Mouse (Mus musculus): ENCODE results near the gene Hist2h3b. TPM values are rescaled to one million over a fixed set of nuclear protein-coding genes. Genes with fewer than 3 reads are reported as not detected.
"Not testable (repeated sequence)": the region's sequence is repeated elsewhere in the genome, so short reads cannot be mapped to it uniquely, and the experiment has no call there.

Gene Hist2h3b
- polyA plus RNA-seq, 1 experiment from 2014 or later, result 56.1 TPM

- H3K4me2 ChIP-seq (ENCODE audit: low read depth); H3K27me3 ChIP-seq (ENCODE audit: control insufficient read depth, insufficient read depth, low read length); H3K36me3 ChIP-seq (ENCODE audit: control insufficient read depth, insufficient read depth, low read length); DNase-seq (ENCODE audit: low spot score); H3K4me1 ChIP-seq (ENCODE audit: control insufficient read depth, insufficient read depth, low read length); H3K9ac ChIP-seq (ENCODE audit: low read length); H3K9me3 ChIP-seq (ENCODE audit: control insufficient read depth, low read length); H3K27ac ChIP-seq (ENCODE audit: low read depth, low read length): not testable (repeated sequence)
- H3K4me3 ChIP-seq (ENCODE audit: low read depth, low read length), result peak overlapping the region; percentile 23; the same call in 1 of the 2 replicates
- WGBS, result 0% methylated on average over 10 of the region's 21 CpGs
- ATAC-seq (ENCODE audit: insufficient read depth, low FRiP score, low TSS enrichment), result peak; percentile 21
Observed at GRCm38 (mm10) chr3:96246018-96246417, 22.4 kb upstream of the Hist2h3b start.

- not testable (repeated sequence) for H3K9me3 ChIP-seq (ENCODE audit: control insufficient read depth, low read length)
Observed at GRCm38 (mm10) chr3:96246427-96246856, 22.0 kb upstream of the Hist2h3b start, which contains the start of gene Hist2h3c1. Gene Hist2h3c1 (plus strand): TSS chr3:96246685.

GRCm38 (mm10) chr3:96247356-96248140 lies 20.9 kb upstream of the Hist2h3b start:
- DNase-seq (ENCODE audit: low spot score) (peak; percentile 25), ATAC-seq (ENCODE audit: insufficient read depth, low FRiP score, low TSS enrichment) (no peak)
- H3K27ac ChIP-seq (ENCODE audit: low read depth, low read length), result no peak overlapping the region; the same call in 1 of the 2 replicates
- 2% methylated on average over 11 of the region's 11 CpGs for WGBS
- peak overlapping the region; percentile 32 for H3K4me3 ChIP-seq (ENCODE audit: low read depth, low read length)
- H3K27me3 ChIP-seq (ENCODE audit: control insufficient read depth, insufficient read depth, low read length), result no peaks in the 10 kb centered on the region
- peak overlapping the region; percentile 54 for H3K4me2 ChIP-seq (ENCODE audit: low read depth)
- H3K36me3 ChIP-seq (ENCODE audit: control insufficient read depth, insufficient read depth, low read length), result no peaks in the 10 kb centered on the region
- peak overlapping the region; percentile 64 for H3K9ac ChIP-seq (ENCODE audit: low read length)
- peaks cover 7% of the 10 kb centered on the region; the same call in 1 of the 2 replicates for H3K4me1 ChIP-seq (ENCODE audit: control insufficient read depth, insufficient read depth, low read length)
- no peaks in the 10 kb centered on the region for H3K9me3 ChIP-seq (ENCODE audit: control insufficient read depth, low read length)

More at GRCm38 (mm10) chr3:96246427-96246856, 22.0 kb upstream of the Hist2h3b start, which contains the start of gene Hist2h3c1:
- Histone ChIP-seq H3K4me3 (ENCODE audit: low read depth, low read length) (peak within 1 kb of the TSS; percentile 32), H3K9ac (ENCODE audit: low read length) (peak within 1 kb of the TSS; percentile 64), H3K4me2 (ENCODE audit: low read depth) (peak within 1 kb of the TSS; percentile 54)
- H3K27me3 ChIP-seq (ENCODE audit: control insufficient read depth, insufficient read depth, low read length); H3K4me1 ChIP-seq (ENCODE audit: control insufficient read depth, insufficient read depth, low read length); H3K36me3 ChIP-seq (ENCODE audit: control insufficient read depth, insufficient read depth, low read length); H3K27ac ChIP-seq (ENCODE audit: low read depth, low read length); DNase-seq (ENCODE audit: low spot score): not testable (repeated sequence)
- peak; percentile 91 for ATAC-seq (ENCODE audit: insufficient read depth, low FRiP score, low TSS enrichment)
- WGBS, result no CpG with 5 or more reads among the region's 47 CpGs

GRCm38 (mm10) chr3:96248141-96249033 lies 20.1 kb upstream of the Hist2h3b start:
- WGBS, result 51% methylated on average over 6 of the region's 6 CpGs
- Histone ChIP-seq H3K36me3 (ENCODE audit: control insufficient read depth, insufficient read depth, low read length) (no peaks in the 10 kb centered on the region), H3K9ac (ENCODE audit: low read length) (no peak overlapping the region), H3K27me3 (ENCODE audit: control insufficient read depth, insufficient read depth, low read length) (no peaks in the 10 kb centered on the region), H3K4me3 (ENCODE audit: low read depth, low read length) (peak overlapping the region; percentile 32), H3K4me2 (ENCODE audit: low read depth) (peak overlapping the region; percentile 54), H3K4me1 (ENCODE audit: control insufficient read depth, insufficient read depth, low read length) (peaks cover 7% of the 10 kb centered on the region; the same call in 1 of the 2 replicates), H3K27ac (ENCODE audit: low read depth, low read length) (no peak overlapping the region), H3K9me3 (ENCODE audit: control insufficient read depth, low read length) (no peaks in the 10 kb centered on the region)
- ATAC-seq (ENCODE audit: insufficient read depth, low FRiP score, low TSS enrichment) (no peak), DNase-seq (ENCODE audit: low spot score) (no peak)

GRCm38 (mm10) chr3:96249034-96249345 lies 19.5 kb upstream of the Hist2h3b start:
- peak overlapping the region; percentile 21 for H3K4me2 ChIP-seq (ENCODE audit: low read depth)
- 62% methylated on average over 4 of the region's 4 CpGs for WGBS
- H3K4me1 ChIP-seq (ENCODE audit: control insufficient read depth, insufficient read depth, low read length), result peaks cover 7% of the 10 kb centered on the region; the same call in 1 of the 2 replicates
- no peaks in the 10 kb centered on the region for H3K9me3 ChIP-seq (ENCODE audit: control insufficient read depth, low read length)
- H3K36me3 ChIP-seq (ENCODE audit: control insufficient read depth, insufficient read depth, low read length), result no peaks in the 10 kb centered on the region
- no peaks in the 10 kb centered on the region for H3K27me3 ChIP-seq (ENCODE audit: control insufficient read depth, insufficient read depth, low read length)
- no peak overlapping the region for H3K9ac ChIP-seq (ENCODE audit: low read length)
- H3K27ac ChIP-seq (ENCODE audit: low read depth, low read length), result no peak overlapping the region
- ATAC-seq (ENCODE audit: insufficient read depth, low FRiP score, low TSS enrichment) (no peak), DNase-seq (ENCODE audit: low spot score) (no peak)
- peak overlapping the region; percentile 10; the same call in 1 of the 2 replicates for H3K4me3 ChIP-seq (ENCODE audit: low read depth, low read length)

GRCm38 (mm10) chr3:96250890-96251289 lies 17.6 kb upstream of the Hist2h3b start:
- WGBS, result 61% methylated on average over 3 of the region's 3 CpGs
- DNase-seq (ENCODE audit: low spot score) (no peak), ATAC-seq (ENCODE audit: insufficient read depth, low FRiP score, low TSS enrichment) (no peak)
- H3K27me3 ChIP-seq (ENCODE audit: control insufficient read depth, insufficient read depth, low read length), result no peaks in the 10 kb centered on the region
- H3K4me2 ChIP-seq (ENCODE audit: low read depth), result no peak overlapping the region
- no peaks in the 10 kb centered on the region for H3K9me3 ChIP-seq (ENCODE audit: control insufficient read depth, low read length)
- H3K27ac ChIP-seq (ENCODE audit: low read depth, low read length), result no peak overlapping the region
- H3K4me1 ChIP-seq (ENCODE audit: control insufficient read depth, insufficient read depth, low read length), result 0 out of 2 replicates have a peak, but pooled peaks cover 2% of the 10 kb centered on the region
- H3K36me3 ChIP-seq (ENCODE audit: control insufficient read depth, insufficient read depth, low read length), result no peaks in the 10 kb centered on the region
- no peak overlapping the region for H3K9ac ChIP-seq (ENCODE audit: low read length)
- no peak overlapping the region for H3K4me3 ChIP-seq (ENCODE audit: low read depth, low read length)

- Histone ChIP-seq H3K9ac (ENCODE audit: low read length) (no peak overlapping the region), H3K27me3 (ENCODE audit: control insufficient read depth, insufficient read depth, low read length) (no peaks in the 10 kb centered on the region), H3K27ac (ENCODE audit: low read depth, low read length) (no peak overlapping the region), H3K4me1 (ENCODE audit: control insufficient read depth, insufficient read depth, low read length) (0 out of 2 replicates have a peak, but pooled peaks cover 2% of the 10 kb centered on the region), H3K4me3 (ENCODE audit: low read depth, low read length) (no peak overlapping the region), H3K9me3 (ENCODE audit: control insufficient read depth, low read length) (no peaks in the 10 kb centered on the region), H3K4me2 (ENCODE audit: low read depth) (no peak overlapping the region), H3K36me3 (ENCODE audit: control insufficient read depth, insufficient read depth, low read length) (no peaks in the 10 kb centered on the region)
- no peak for DNase-seq (ENCODE audit: low spot score)
- WGBS, result 90% methylated on average over 3 of the region's 3 CpGs
- no peak for ATAC-seq (ENCODE audit: insufficient read depth, low FRiP score, low TSS enrichment)
Observed at GRCm38 (mm10) chr3:96251787-96252186, 16.7 kb upstream of the Hist2h3b start.

- no peak for ATAC-seq (ENCODE audit: insufficient read depth, low FRiP score, low TSS enrichment)
- WGBS, result 61% methylated on average over 10 of the region's 10 CpGs
- no peak overlapping the region for H3K27ac ChIP-seq (ENCODE audit: low read depth, low read length)
- H3K36me3 ChIP-seq (ENCODE audit: control insufficient read depth, insufficient read depth, low read length), result no peaks in the 10 kb centered on the region
- DNase-seq (ENCODE audit: low spot score), result peak; percentile 48
- H3K9ac ChIP-seq (ENCODE audit: low read length), result no peak overlapping the region
- no peaks in the 10 kb centered on the region for H3K27me3 ChIP-seq (ENCODE audit: control insufficient read depth, insufficient read depth, low read length)
- H3K4me3 ChIP-seq (ENCODE audit: low read depth, low read length), result no peak overlapping the region
- no peak overlapping the region for H3K4me2 ChIP-seq (ENCODE audit: low read depth)
- no peaks in the 10 kb centered on the region for H3K4me1 ChIP-seq (ENCODE audit: control insufficient read depth, insufficient read depth, low read length)
- no peaks in the 10 kb centered on the region for H3K9me3 ChIP-seq (ENCODE audit: control insufficient read depth, low read length)
Observed at GRCm38 (mm10) chr3:96254683-96255355, 13.6 kb upstream of the Hist2h3b start.
